Mouse (Mus musculus): ENCODE results near the gene Gm17409.

- TF ChIP-seq HCFC1 (IDR thresholded peaks at IDR 0.05; ENCODE audit: borderline replicate concordance, insufficient read depth, low read length) (no peak), ZC3H11A (IDR thresholded peaks at IDR 0.05; ENCODE audit: borderline replicate concordance, low read depth, low read length) (no peak), MAFK (IDR thresholded peaks at IDR 0.05; ENCODE audit: insufficient read depth, low read depth, low read length) (no peak), ZNF384 (IDR thresholded peaks at IDR 0.05; ENCODE audit: low read depth, low read length) (no peak)
These were observed 46.6 kb upstream of the Gm17409 start for GRCm38 (mm10) chr2:58423319-58423718.

All from ES-E14 (cell line).